Mouse (Mus musculus): ENCODE measurements around the gene Slc16a1. TPM values are rescaled to one million over a fixed set of nuclear protein-coding genes. Genes with fewer than 3 reads are reported as not detected.

The Slc16a1 gene
- polyA plus RNA-seq, 1 experiment, result 25.8 TPM

DNA sequence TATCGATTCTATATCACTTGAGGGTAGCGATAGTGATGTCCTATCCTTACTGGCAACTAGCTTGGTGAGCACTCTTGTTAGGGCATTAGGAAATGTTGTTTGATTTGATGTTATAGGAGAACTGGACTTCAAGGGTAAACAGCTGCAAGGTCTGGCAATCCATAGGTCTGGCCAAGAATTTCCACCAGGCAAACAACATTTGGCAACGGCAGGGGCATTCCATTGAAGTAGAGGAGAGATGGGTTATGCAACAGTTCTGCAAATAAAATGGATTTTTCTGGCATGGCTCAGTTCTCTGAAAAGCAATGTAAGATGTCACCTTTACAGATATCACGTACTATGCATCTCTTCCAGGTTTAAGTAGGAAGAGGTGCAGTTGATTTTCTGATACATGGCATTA lies 36.8 kb upstream of the Slc16a1 start:
- H3K36me3 ChIP-seq (ENCODE audit: control insufficient read depth, insufficient read depth), result no peaks in the 10 kb centered on the region
- no peaks in the 10 kb centered on the region for H3K79me3 ChIP-seq (ENCODE audit: low read depth)
- no peak overlapping the region for H3K4me3 ChIP-seq (ENCODE audit: insufficient read depth, poor library complexity, severe bottlenecking)
- TF ChIP-seq CTCF (IDR thresholded peaks at IDR 0.05; ENCODE audit: control insufficient read depth, insufficient read depth, insufficient read length) (no peak), MAX (IDR thresholded peaks at IDR 0.05) (no peak), CEBPB (IDR thresholded peaks at IDR 0.05; ENCODE audit: low read depth) (no peak), USF1 (IDR thresholded peaks at IDR 0.05; ENCODE audit: low read depth) (no peak), FOSL1 (IDR thresholded peaks at IDR 0.05; ENCODE audit: insufficient read depth, low read length, poor library complexity, severe bottlenecking) (no peak), MYOD1 (IDR thresholded peaks at IDR 0.05; ENCODE audit: control insufficient read depth, insufficient read length, low read depth) (no peak), MYOG (IDR thresholded peaks at IDR 0.05; ENCODE audit: control insufficient read depth, extremely low read depth, insufficient read length) (no peak)
- no peak overlapping the region for H3ac ChIP-seq (ENCODE audit: control insufficient read depth, insufficient read length, low read depth)
- no peaks in the 10 kb centered on the region for H3K79me2 ChIP-seq (ENCODE audit: control insufficient read depth, insufficient read depth)
- H3K27me3 ChIP-seq (ENCODE audit: control insufficient read depth, insufficient read depth, insufficient read length), result no peaks in the 10 kb centered on the region

DNA sequence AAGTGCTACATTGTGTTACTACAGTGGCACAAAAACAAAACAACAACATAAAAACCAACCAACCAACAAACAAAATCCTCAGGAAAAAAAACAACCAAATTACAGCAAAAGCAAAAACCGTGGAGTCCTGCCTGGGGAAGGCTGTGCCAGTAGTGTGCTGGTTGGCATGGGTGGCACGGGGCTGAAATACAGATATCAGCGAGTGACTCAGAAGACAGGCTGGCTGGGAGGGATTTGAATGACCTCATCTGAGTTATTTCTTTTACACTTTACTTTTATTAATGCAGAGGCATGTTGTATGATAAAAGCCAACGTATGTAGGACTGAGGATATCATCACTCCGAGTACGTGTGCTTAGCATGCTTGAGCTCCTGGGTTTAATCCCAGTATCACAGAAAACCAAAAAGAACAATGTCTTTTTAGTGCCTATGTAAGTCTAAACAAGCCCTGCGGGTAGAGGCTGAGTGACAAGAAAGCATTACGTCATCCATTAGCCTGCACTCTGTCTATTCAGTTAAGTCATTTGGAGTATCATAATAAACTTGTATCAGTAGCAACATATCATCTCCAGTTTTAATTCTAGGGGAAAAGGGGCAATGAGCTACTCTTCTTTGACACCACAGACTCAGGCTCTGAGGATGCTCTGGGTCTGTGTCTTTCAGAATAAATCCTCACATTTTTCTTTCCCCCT lies 28.6 kb upstream of the Slc16a1 start:
- TF ChIP-seq MAX (IDR thresholded peaks at IDR 0.05) (peak; percentile 30), MYOG (IDR thresholded peaks at IDR 0.05; ENCODE audit: control insufficient read depth, extremely low read depth, insufficient read length) (no peak)
- Histone ChIP-seq H3K79me3 (ENCODE audit: low read depth) (no peaks in the 10 kb centered on the region), H3K27me3 (ENCODE audit: control insufficient read depth, insufficient read depth, insufficient read length) (no peaks in the 10 kb centered on the region), H3K36me3 (ENCODE audit: control insufficient read depth, insufficient read depth) (no peaks in the 10 kb centered on the region), H3K4me3 (ENCODE audit: insufficient read depth, poor library complexity, severe bottlenecking) (no peak overlapping the region), H3ac (ENCODE audit: control insufficient read depth, insufficient read length, low read depth) (no peak overlapping the region), H3K79me2 (ENCODE audit: control insufficient read depth, insufficient read depth) (no peaks in the 10 kb centered on the region)

DNA sequence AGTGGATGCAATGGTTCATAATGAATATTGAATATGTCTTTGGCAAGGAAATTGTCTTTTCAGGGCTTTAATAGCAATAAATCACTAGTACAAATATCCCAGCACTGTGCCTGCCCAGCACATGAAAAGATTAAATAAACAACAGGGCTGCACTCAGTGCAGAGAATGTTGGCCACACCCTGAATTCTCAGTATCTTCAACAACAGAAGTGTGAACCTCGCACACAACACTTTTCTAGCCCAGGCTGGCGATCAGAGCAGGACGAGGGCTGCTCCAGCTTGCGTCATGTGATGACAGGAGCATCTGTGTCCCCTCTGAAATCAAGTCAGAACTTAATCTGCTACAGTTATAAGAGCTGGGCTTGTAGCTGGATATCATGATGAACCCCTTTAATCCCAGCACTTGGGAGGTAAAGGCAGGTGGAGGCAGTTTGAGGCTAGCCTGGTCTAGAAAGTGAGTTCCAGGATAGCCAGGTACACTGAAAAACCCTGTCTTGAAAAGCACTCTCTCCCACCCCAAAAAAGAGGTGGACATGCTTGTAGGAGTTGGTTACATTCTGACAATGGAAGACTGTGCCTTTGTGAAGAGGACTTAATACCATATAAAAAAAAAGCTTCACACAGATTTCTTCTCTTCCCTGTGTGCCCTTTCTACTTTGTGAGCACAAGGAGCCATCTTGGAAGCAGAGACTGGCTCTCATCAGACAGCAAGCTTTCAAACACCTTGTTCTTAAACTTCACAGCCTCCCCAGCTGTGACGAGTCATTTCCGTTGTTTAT lies 27.8 kb upstream of the Slc16a1 start:
- TF ChIP-seq USF1 (IDR thresholded peaks at IDR 0.05; ENCODE audit: low read depth) (peak; percentile 14), MYOG (IDR thresholded peaks at IDR 0.05; ENCODE audit: control insufficient read depth, extremely low read depth, insufficient read length) (no peak)

DNA sequence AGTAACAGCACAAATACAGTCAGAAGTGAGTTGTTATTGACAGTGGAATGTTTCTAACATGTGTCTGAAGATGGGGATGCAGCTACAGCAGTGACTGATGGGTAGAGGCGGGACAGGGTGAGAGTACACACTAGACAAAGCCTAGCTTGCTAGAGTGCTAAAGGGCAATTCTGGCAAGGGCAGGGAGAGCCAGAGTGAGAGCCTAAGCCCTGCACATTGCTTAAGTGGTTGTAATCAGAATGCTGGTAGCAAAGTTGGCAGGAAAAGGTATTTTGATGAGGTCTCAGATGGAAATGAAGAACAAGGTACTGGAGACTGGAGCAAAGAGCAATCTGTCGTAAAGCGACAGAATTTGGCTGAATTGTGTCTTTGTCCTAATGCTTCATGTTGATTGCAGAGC lies 26.5 kb upstream of the Slc16a1 start:
- Histone ChIP-seq H3K79me2 (ENCODE audit: control insufficient read depth, insufficient read depth) (no peaks in the 10 kb centered on the region), H3ac (ENCODE audit: control insufficient read depth, insufficient read length, low read depth) (no peak overlapping the region), H3K79me3 (ENCODE audit: low read depth) (no peaks in the 10 kb centered on the region), H3K27me3 (ENCODE audit: control insufficient read depth, insufficient read depth, insufficient read length) (no peaks in the 10 kb centered on the region), H3K36me3 (ENCODE audit: control insufficient read depth, insufficient read depth) (no peaks in the 10 kb centered on the region), H3K4me3 (ENCODE audit: insufficient read depth, poor library complexity, severe bottlenecking) (no peak overlapping the region)
- TF ChIP-seq MYOD1 (IDR thresholded peaks at IDR 0.05; ENCODE audit: control insufficient read depth, insufficient read length, low read depth) (no peak), CTCF (IDR thresholded peaks at IDR 0.05; ENCODE audit: control insufficient read depth, insufficient read depth, insufficient read length) (no peak), USF1 (IDR thresholded peaks at IDR 0.05; ENCODE audit: low read depth) (no peak), MYOG (IDR thresholded peaks at IDR 0.05; ENCODE audit: control insufficient read depth, extremely low read depth, insufficient read length) (no peak), CEBPB (IDR thresholded peaks at IDR 0.05; ENCODE audit: low read depth) (no peak), MAX (IDR thresholded peaks at IDR 0.05) (no peak), FOSL1 (IDR thresholded peaks at IDR 0.05; ENCODE audit: insufficient read depth, low read length, poor library complexity, severe bottlenecking) (no peak)

More for the DNA sequence above, 27.8 kb upstream of the Slc16a1 start:
- H3K27me3 ChIP-seq (ENCODE audit: control insufficient read depth, insufficient read depth, insufficient read length), result no peaks in the 10 kb centered on the region
- H3K79me3 ChIP-seq (ENCODE audit: low read depth), result no peaks in the 10 kb centered on the region
- no peaks in the 10 kb centered on the region for H3K36me3 ChIP-seq (ENCODE audit: control insufficient read depth, insufficient read depth)
- H3ac ChIP-seq (ENCODE audit: control insufficient read depth, insufficient read length, low read depth), result no peak overlapping the region
- H3K4me3 ChIP-seq (ENCODE audit: insufficient read depth, poor library complexity, severe bottlenecking), result no peak overlapping the region
- H3K79me2 ChIP-seq (ENCODE audit: control insufficient read depth, insufficient read depth), result no peaks in the 10 kb centered on the region

DNA sequence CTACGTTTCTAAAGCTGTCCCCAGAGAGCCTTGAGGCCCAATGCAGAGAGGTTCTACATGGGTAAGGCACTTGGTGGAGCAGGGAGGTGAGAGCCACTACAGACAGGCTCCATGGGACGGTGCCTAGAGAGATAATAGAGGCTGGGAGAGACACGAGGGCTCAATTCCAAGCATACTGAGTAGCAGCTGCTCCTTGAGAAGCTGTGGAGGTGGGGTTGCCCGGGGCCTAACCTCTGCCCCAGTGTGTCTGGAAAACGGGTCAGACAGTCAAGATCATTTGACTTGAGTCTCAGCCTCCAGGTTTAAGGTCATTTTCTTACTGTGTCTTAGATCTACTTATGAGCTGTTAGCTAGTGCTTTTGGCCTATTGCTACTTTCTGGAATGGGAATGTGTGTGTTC lies 25.4 kb upstream of the Slc16a1 start:
- H3ac ChIP-seq (ENCODE audit: control insufficient read depth, insufficient read length, low read depth), result no peak overlapping the region
- TF ChIP-seq CTCF (IDR thresholded peaks at IDR 0.05; ENCODE audit: control insufficient read depth, insufficient read depth, insufficient read length) (no peak), MAX (IDR thresholded peaks at IDR 0.05) (no peak), CEBPB (IDR thresholded peaks at IDR 0.05; ENCODE audit: low read depth) (no peak), FOSL1 (IDR thresholded peaks at IDR 0.05; ENCODE audit: insufficient read depth, low read length, poor library complexity, severe bottlenecking) (no peak), USF1 (IDR thresholded peaks at IDR 0.05; ENCODE audit: low read depth) (no peak), MYOD1 (IDR thresholded peaks at IDR 0.05; ENCODE audit: control insufficient read depth, insufficient read length, low read depth) (no peak)
- H3K79me3 ChIP-seq (ENCODE audit: low read depth), result no peaks in the 10 kb centered on the region
- no peak overlapping the region for H3K4me3 ChIP-seq (ENCODE audit: insufficient read depth, poor library complexity, severe bottlenecking)
- H3K79me2 ChIP-seq (ENCODE audit: control insufficient read depth, insufficient read depth), result no peaks in the 10 kb centered on the region
- no peaks in the 10 kb centered on the region for H3K36me3 ChIP-seq (ENCODE audit: control insufficient read depth, insufficient read depth)
- no peaks in the 10 kb centered on the region for H3K27me3 ChIP-seq (ENCODE audit: control insufficient read depth, insufficient read depth, insufficient read length)

DNA sequence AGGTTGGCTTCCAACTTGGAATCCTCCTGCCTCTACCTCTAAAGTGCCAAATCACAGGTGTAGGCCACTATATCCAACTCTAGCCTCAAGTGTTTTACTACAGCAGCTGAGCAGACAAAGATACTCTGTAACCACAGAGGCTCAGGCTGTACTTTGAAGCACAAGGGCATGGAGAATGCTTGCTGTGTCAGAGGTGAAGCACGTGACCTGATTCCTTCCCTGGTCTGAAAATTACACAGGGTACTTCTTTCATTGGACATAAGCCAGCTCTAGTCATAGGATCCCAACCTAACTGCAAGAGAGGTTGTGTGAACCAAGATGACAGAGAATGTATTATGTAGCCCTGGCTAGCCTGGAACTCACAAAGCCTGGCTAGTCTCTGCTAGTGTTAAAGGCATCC lies 24.4 kb upstream of the Slc16a1 start:
- no peaks in the 10 kb centered on the region for H3K27me3 ChIP-seq (ENCODE audit: control insufficient read depth, insufficient read depth, insufficient read length)
- H3K4me3 ChIP-seq (ENCODE audit: insufficient read depth, poor library complexity, severe bottlenecking), result no peak overlapping the region
- no peaks in the 10 kb centered on the region for H3K79me2 ChIP-seq (ENCODE audit: control insufficient read depth, insufficient read depth)
- H3K79me3 ChIP-seq (ENCODE audit: low read depth), result no peaks in the 10 kb centered on the region
- TF ChIP-seq CTCF (IDR thresholded peaks at IDR 0.05; ENCODE audit: control insufficient read depth, insufficient read depth, insufficient read length), result no peak
- no peak for TF ChIP-seq MYOG (IDR thresholded peaks at IDR 0.05; ENCODE audit: control insufficient read depth, extremely low read depth, insufficient read length)
- no peak for TF ChIP-seq MYOD1 (IDR thresholded peaks at IDR 0.05; ENCODE audit: control insufficient read depth, insufficient read length, low read depth)
- TF ChIP-seq USF1 (IDR thresholded peaks at IDR 0.05; ENCODE audit: low read depth), result no peak
- TF ChIP-seq CEBPB (IDR thresholded peaks at IDR 0.05; ENCODE audit: low read depth), result no peak
- no peak for TF ChIP-seq MAX (IDR thresholded peaks at IDR 0.05)
- TF ChIP-seq FOSL1 (IDR thresholded peaks at IDR 0.05; ENCODE audit: insufficient read depth, low read length, poor library complexity, severe bottlenecking), result no peak
- no peak overlapping the region for H3ac ChIP-seq (ENCODE audit: control insufficient read depth, insufficient read length, low read depth)
- H3K36me3 ChIP-seq (ENCODE audit: control insufficient read depth, insufficient read depth), result no peaks in the 10 kb centered on the region
